Mouse (Mus musculus): ENCODE measurements around the gene Atp6v0a4.

GRCm38 (mm10) chr6:38152305-38152704, 27.9 kb upstream of the Atp6v0a4 start:
- TF ChIP-seq POLR2A (IDR thresholded peaks at IDR 0.05; ENCODE audit: borderline replicate concordance, extremely low read depth, insufficient read depth, insufficient read length, poor library complexity, severe bottlenecking), result no peak
- TF ChIP-seq CTCF (IDR thresholded peaks at IDR 0.05; ENCODE audit: borderline replicate concordance, extremely low read depth, insufficient read depth, insufficient read length), result no peak

All from brain, embryonic 14.5 days (tissue).